Mouse (Mus musculus): ENCODE measurements around the gene Stub1.

DNA sequence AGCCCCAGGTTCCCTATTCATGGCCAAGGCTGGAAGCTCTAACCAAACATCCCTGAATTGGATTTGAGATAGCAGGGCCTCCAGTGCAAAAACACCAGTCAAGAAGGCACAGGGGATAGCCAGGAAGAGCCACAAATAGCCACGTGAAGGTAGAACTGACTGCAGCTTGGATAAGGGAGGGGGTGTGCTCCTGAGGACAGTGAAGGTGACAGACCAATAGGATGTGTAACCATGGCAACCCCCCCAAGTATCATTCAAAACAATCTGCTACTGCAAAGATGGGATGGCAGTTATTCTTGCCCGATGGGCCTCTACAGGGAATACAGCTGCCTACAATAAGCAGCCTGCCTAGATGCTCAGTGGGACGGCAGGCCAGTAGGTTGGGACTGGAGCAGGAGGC, 4.3 kb upstream of the Stub1 start:
- no peak for TF ChIP-seq CTCF (IDR thresholded peaks at IDR 0.05 in 2 of 3, conservative IDR thresholded peaks at IDR 0.05 in 1 of 3; ENCODE audit: control insufficient read depth in 1 of 3, insufficient read depth in 1 of 3, low read depth in 2 of 3, low read length in 3 of 3, poor library complexity in 1 of 3, severe bottlenecking in 1 of 3)
- no peak for TF ChIP-seq KAT2A (conservative IDR thresholded peaks at IDR 0.05; ENCODE audit: low read depth, low read length)
- TF ChIP-seq BHLHE40 (IDR thresholded peaks at IDR 0.05; ENCODE audit: borderline replicate concordance, low read depth, low read length), result no peak
- TF ChIP-seq MEF2A (IDR thresholded peaks at IDR 0.05; ENCODE audit: extremely low read depth, insufficient replicate concordance, low read depth, low read length, poor library complexity, severe bottlenecking), result no peak
- TF ChIP-seq SMC3 (IDR thresholded peaks at IDR 0.05; ENCODE audit: low read depth, low read length), result no peak
- no peak for TF ChIP-seq HCFC1 (IDR thresholded peaks at IDR 0.05; ENCODE audit: low read depth, low read length)
- TF ChIP-seq GABPA (IDR thresholded peaks at IDR 0.05; ENCODE audit: low read depth, low read length), result no peak
- no peak for TF ChIP-seq MAX (IDR thresholded peaks at IDR 0.05; ENCODE audit: low read length)
- no peak for TF ChIP-seq TCF12 (IDR thresholded peaks at IDR 0.05; ENCODE audit: low read depth, low read length)
- TF ChIP-seq GATA1 (IDR thresholded peaks at IDR 0.05; ENCODE audit: low read depth, low read length), result no peak
- TF ChIP-seq POLR2A (IDR thresholded peaks at IDR 0.05; ENCODE audit: control insufficient read depth in 1 of 2, insufficient read depth in 1 of 2, low read depth in 1 of 2, low read length in 2 of 2, poor library complexity in 1 of 2), result no peak; a peak in 1 of 4 replicates
